Mouse (Mus musculus) heart, embryonic 15.5 days (tissue): ENCODE results near the gene Thra. TPM values are rescaled to one million over a fixed set of nuclear protein-coding genes. Genes with fewer than 3 reads are reported as not detected.
A peak's percentile ranks its signal among the peaks of the same experiment; 100 is the strongest.

ENCODE experiments used
- ATAC-seq: fragments of 200-750 bp; cut with Nextera tagmentation; replicated peaks from 2 replicates; pipeline ENCODE4 v1.8.0; 2017; ENCODE audit warnings: low read depth, moderate TSS enrichment; ENCODE audit not compliant: insufficient number of reproducible peaks, insufficient read depth, low FRiP score
- H3K27ac ChIP-seq: fragments of 300-500 bp; sonication (generic); 2 replicates; pipeline ENCODE4 v1.5.1; 2015; ENCODE audit warnings: mild to moderate bottlenecking, inconsistent platforms
- H3K27me3 ChIP-seq: fragments of 300-500 bp; sonication (generic); 2 replicates; pipeline ENCODE4 v1.6.1; 2015; ENCODE audit warnings: inconsistent platforms
- H3K36me3 ChIP-seq: fragments of 300-500 bp; sonication (generic); 2 replicates; pipeline ENCODE4 v1.6.1; 2015; ENCODE audit warnings: mild to moderate bottlenecking, inconsistent platforms
- H3K4me1 ChIP-seq: fragments of 300-500 bp; sonication (generic); replicated peaks from 2 replicates; pipeline ENCODE4 v1.6.1; 2015; ENCODE audit warnings: inconsistent platforms
- H3K4me2 ChIP-seq: fragments of 300-500 bp; sonication (generic); 2 replicates; pipeline ENCODE4 v1.6.1; 2015; ENCODE audit warnings: inconsistent platforms, mild to moderate bottlenecking, moderate library complexity
- H3K4me3 ChIP-seq: fragments of 300-500 bp; sonication (generic); 2 replicates; pipeline ENCODE4 v1.5.1; 2015; ENCODE audit warnings: mild to moderate bottlenecking, inconsistent platforms
- H3K9ac ChIP-seq: fragments of 300-500 bp; sonication (generic); 2 replicates; pipeline ENCODE4 v1.6.1; 2015; ENCODE audit warnings: mild to moderate bottlenecking, inconsistent platforms
- H3K9me3 ChIP-seq: fragments of 300-500 bp; sonication (generic); replicated peaks from 2 replicates; pipeline ENCODE4 v1.6.1; 2016; ENCODE audit warnings: inconsistent platforms
- WGBS: fragments of 180-500 bp; shearing (Covaris S2); methylation state at CpG from one replicate; pipeline ENCODE4 v1.1.7; 2015; ENCODE audit warnings: mixed read lengths; 5-methylcytosine and 5-hydroxymethylcytosine counted together
- polyA plus RNA-seq: library from polyadenylated mRNA; unstranded; fragments of >200 nt; fragmentation: Nextera tagmentation; extraction: Ambion mirVana; gene quantifications from 2 replicates; pipeline ENCODE4 v1.2.1, GENCODE M21; 2015

Gene Thra
- polyA plus RNA-seq, 1 experiment from 2014 or later, result 34.8 TPM

DNA sequence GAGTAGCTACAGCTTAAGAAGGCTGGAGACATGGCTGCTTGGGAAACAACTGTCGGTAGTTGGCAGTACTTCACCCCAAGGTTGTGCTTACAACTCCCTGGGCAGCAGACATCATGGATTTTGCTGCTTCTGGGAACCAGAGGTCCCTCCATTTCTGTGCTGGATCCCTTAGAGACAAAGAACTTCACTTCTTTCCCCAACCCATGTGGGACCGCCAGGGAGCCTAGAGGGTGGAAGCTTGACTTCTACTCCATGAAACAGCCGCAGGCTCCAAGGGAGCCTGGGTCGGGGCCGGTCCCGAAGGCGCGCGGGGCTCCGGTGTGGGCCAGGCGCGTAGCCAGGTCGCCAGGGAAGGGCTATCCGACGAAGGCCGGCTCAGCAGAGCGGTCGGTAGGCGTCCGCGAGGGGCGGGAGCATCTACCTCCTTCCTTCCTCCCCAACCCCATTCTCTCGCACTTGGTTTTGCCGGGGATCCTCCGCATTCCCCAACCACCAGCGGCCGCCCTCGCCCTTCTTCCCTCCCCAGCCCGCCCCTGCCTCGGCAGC is 54.1 kb downstream of the Thra start:
- Histone ChIP-seq H3K4me2 (peak overlapping the region; percentile 79), H3K36me3 (peaks cover 8% of the 10 kb centered on the region), H3K27ac (peak overlapping the region; percentile 100), H3K9ac (peak overlapping the region; percentile 100), H3K27me3 (no peaks in the 10 kb centered on the region), H3K9me3 (no peaks in the 10 kb centered on the region), H3K4me1 (peaks cover 35% of the 10 kb centered on the region), H3K4me3 (peak overlapping the region; percentile 95)
- ATAC-seq, result peak; percentile 64
- WGBS, result under 1% methylated on average over 29 of the region's 30 CpGs

GRCm38 (mm10) chr11:98795015-98795713 is 54.7 kb downstream of the Thra start, which contains the start of gene Msl1:
Gene Msl1 (plus strand): TSS chr11:98795516.
- peak within 1 kb of the TSS; percentile 100 for H3K27ac ChIP-seq

GRCm38 (mm10) chr11:98795714-98796514 is 55.5 kb downstream of the Thra start:
- peaks cover 19% of the 10 kb centered on the region for H3K36me3 ChIP-seq
- WGBS, result under 1% methylated on average over 69 of the region's 74 CpGs
- peak overlapping the region; percentile 95 for H3K4me3 ChIP-seq
- H3K4me1 ChIP-seq, result peaks cover 29% of the 10 kb centered on the region
- peak; percentile 32 for ATAC-seq
- peak overlapping the region; percentile 79 for H3K4me2 ChIP-seq
- H3K27ac ChIP-seq, result peak overlapping the region; percentile 100
- no peaks in the 10 kb centered on the region for H3K27me3 ChIP-seq
- H3K9me3 ChIP-seq, result no peaks in the 10 kb centered on the region
- H3K9ac ChIP-seq, result peak overlapping the region; percentile 100

More at GRCm38 (mm10) chr11:98795015-98795713, 54.7 kb downstream of the Thra start, which contains the start of gene Msl1:
- WGBS, result under 1% methylated on average over 61 of the region's 89 CpGs
- Histone ChIP-seq H3K9me3 (no peaks in the 10 kb centered on the region), H3K4me1 (peaks cover 29% of the 10 kb centered on the region), H3K4me3 (peak within 1 kb of the TSS; percentile 95), H3K27me3 (no peaks in the 10 kb centered on the region), H3K36me3 (peaks cover 13% of the 10 kb centered on the region), H3K4me2 (peak within 1 kb of the TSS; percentile 79), H3K9ac (peak within 1 kb of the TSS; percentile 100)
- peak; percentile 73 for ATAC-seq

GRCm38 (mm10) chr11:98796515-98797216 is 56.2 kb downstream of the Thra start:
- Histone ChIP-seq H3K36me3 (peaks cover 27% of the 10 kb centered on the region), H3K9me3 (no peaks in the 10 kb centered on the region), H3K27me3 (no peaks in the 10 kb centered on the region), H3K4me3 (peak overlapping the region; percentile 95), H3K4me2 (peak overlapping the region; percentile 79), H3K4me1 (peaks cover 29% of the 10 kb centered on the region), H3K9ac (peak overlapping the region; percentile 100), H3K27ac (peak overlapping the region; percentile 100)
- ATAC-seq, result no peak
- 2% methylated on average over 23 of the region's 23 CpGs for WGBS

GRCm38 (mm10) chr11:98797306-98797705 is 56.9 kb downstream of the Thra start:
- WGBS, result 2% methylated on average over 5 of the region's 5 CpGs
- Histone ChIP-seq H3K27me3 (no peaks in the 10 kb centered on the region), H3K9ac (peak overlapping the region; percentile 100), H3K27ac (peak overlapping the region; percentile 100), H3K4me3 (peak overlapping the region; percentile 95), H3K4me2 (peak overlapping the region; percentile 79), H3K4me1 (peaks cover 29% of the 10 kb centered on the region), H3K9me3 (no peaks in the 10 kb centered on the region), H3K36me3 (peaks cover 33% of the 10 kb centered on the region)
- ATAC-seq, result no peak

- no peaks in the 10 kb centered on the region for H3K27me3 ChIP-seq
- H3K4me1 ChIP-seq, result peaks cover 29% of the 10 kb centered on the region
- H3K9me3 ChIP-seq, result no peaks in the 10 kb centered on the region
- peak overlapping the region; percentile 100 for H3K9ac ChIP-seq
- H3K36me3 ChIP-seq, result peaks cover 39% of the 10 kb centered on the region
- ATAC-seq, result no peak
- 35% methylated on average over 4 of the region's 4 CpGs for WGBS
- peak overlapping the region; percentile 95 for H3K4me3 ChIP-seq
- peak overlapping the region; percentile 79 for H3K4me2 ChIP-seq
- H3K27ac ChIP-seq, result peak overlapping the region; percentile 100
These were observed 57.5 kb downstream of the Thra start for GRCm38 (mm10) chr11:98797909-98798308.

- H3K9ac ChIP-seq, result no peak within 1 kb of the TSS
- H3K9me3 ChIP-seq, result no peaks in the 10 kb centered on the region
- no peak within 1 kb of the TSS for H3K4me2 ChIP-seq
- WGBS, result 88% methylated on average over 5 of the region's 5 CpGs
- H3K4me3 ChIP-seq, result no peak within 1 kb of the TSS
- no peaks in the 10 kb centered on the region for H3K27me3 ChIP-seq
- peaks cover 16% of the 10 kb centered on the region for H3K4me1 ChIP-seq
- peaks cover 73% of the 10 kb centered on the region for H3K36me3 ChIP-seq
- ATAC-seq, result no peak
- H3K27ac ChIP-seq, result peak within 1 kb of the TSS; percentile 34; the same call in 1 of the 2 replicates
These were observed 64.2 kb downstream of the Thra start, which contains the start of gene Casc3 for GRCm38 (mm10) chr11:98804605-98805004. Gene Casc3 (plus strand): TSS chr11:98804905.

GRCm38 (mm10) chr11:98808417-98808816 is 68.0 kb downstream of the Thra start:
- Histone ChIP-seq H3K9ac (no peak overlapping the region), H3K9me3 (no peaks in the 10 kb centered on the region), H3K27ac (peak overlapping the region; percentile 98; the same call in 1 of the 2 replicates), H3K36me3 (peaks cover 56% of the 10 kb centered on the region), H3K4me1 (peaks cover 28% of the 10 kb centered on the region), H3K27me3 (no peaks in the 10 kb centered on the region), H3K4me2 (peak overlapping the region; percentile 73; the same call in 1 of the 2 replicates), H3K4me3 (no peak overlapping the region)
- no peak for ATAC-seq
- WGBS, result 63% methylated on average over 2 of the region's 2 CpGs

GRCm38 (mm10) chr11:98809457-98810290 is 69.2 kb downstream of the Thra start:
- Histone ChIP-seq H3K4me2 (peak overlapping the region; percentile 73), H3K36me3 (peaks cover 55% of the 10 kb centered on the region), H3K27ac (peak overlapping the region; percentile 98), H3K27me3 (no peaks in the 10 kb centered on the region), H3K9ac (peak overlapping the region; percentile 91), H3K9me3 (no peaks in the 10 kb centered on the region), H3K4me3 (peak overlapping the region; percentile 87), H3K4me1 (peaks cover 23% of the 10 kb centered on the region)
- ATAC-seq, result peak; percentile 99
- WGBS, result under 1% methylated on average over 84 of the region's 84 CpGs

DNA sequence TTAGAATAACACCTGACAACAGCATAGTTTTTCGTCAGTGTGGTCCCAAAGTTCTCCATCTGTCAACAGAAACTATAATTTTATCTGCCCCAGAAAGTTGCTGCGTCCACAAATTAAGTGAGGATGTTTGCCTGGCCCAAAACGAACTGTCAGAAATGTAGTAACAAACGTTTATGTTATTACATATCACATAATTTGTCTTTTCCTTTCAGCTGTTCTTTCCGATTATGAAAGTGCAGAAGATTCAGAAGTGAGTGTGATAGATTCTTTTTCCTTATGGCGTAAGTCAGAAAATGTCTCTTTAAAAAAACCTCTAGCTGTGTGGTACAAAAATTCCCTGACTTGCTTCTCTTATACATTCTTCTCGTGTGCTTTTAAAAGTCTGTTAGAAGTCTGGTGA is 70.2 kb downstream of the Thra start:
- peak overlapping the region; percentile 87 for H3K4me3 ChIP-seq
- H3K36me3 ChIP-seq, result peaks cover 53% of the 10 kb centered on the region
- peak overlapping the region; percentile 91 for H3K9ac ChIP-seq
- H3K9me3 ChIP-seq, result no peaks in the 10 kb centered on the region
- H3K27ac ChIP-seq, result peak overlapping the region; percentile 98; the same call in 1 of the 2 replicates
- ATAC-seq, result no peak
- peaks cover 23% of the 10 kb centered on the region for H3K4me1 ChIP-seq
- WGBS, result 58% methylated on average over 7 of the region's 7 CpGs
- H3K4me2 ChIP-seq, result peak overlapping the region; percentile 73
- no peaks in the 10 kb centered on the region for H3K27me3 ChIP-seq
